Mouse (Mus musculus) liver, embryonic 14.5 days (tissue): ENCODE measurements around the gene Msh5.

ENCODE experiments used
- CTCF ChIP-seq: IDR thresholded peaks from 2 replicates; pipeline ENCODE4 v1.5.1; 2016; ENCODE audit warnings: antibody characterized with exemption, low read depth, control low read depth
- EP300 ChIP-seq: IDR thresholded peaks from 2 replicates; pipeline ENCODE4 v1.6.1; 2016; ENCODE audit warnings: antibody characterized with exemption, low read depth

DNA sequence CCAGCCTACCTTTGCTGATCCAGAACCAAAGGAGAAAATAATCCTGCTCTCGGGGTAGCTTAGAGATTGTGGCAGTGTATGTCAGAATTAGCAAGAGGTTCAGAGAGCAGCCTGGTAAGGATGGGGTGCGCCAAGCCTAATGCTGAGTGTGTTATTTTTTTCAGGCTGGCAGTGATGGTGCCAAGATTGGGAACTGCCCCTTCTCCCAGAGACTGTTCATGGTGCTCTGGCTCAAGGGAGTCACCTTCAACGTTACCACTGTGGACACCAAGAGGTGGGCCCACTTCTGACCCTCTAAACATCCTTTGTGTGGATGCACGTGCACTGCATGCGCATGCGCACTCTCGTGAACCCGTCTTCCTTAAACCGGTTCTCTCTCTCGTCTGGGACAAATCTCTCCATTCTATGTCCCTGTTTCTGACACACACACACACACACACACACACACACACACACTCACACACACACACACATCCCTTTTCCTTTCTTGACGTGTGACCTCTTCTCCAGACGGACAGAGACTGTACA, 5.8 kb upstream of the Msh5 start:
- TF ChIP-seq CTCF (no peak), EP300 (no peak)
